Mouse (Mus musculus) CH12.LX (cell line): Measurements from ENCODE around the gene Crtc2. TPM values are rescaled to one million over a fixed set of nuclear protein-coding genes. Genes with fewer than 3 reads are reported as not detected.

Experiments
- DNase-seq: peaks from one replicate; pipeline ENCODE4 v3.0.0-alpha.2; 2013; ENCODE audit errors: extremely low read depth
- H3K27ac ChIP-seq: 2 replicates; pipeline ENCODE4 v1.5.1; 2012; ENCODE audit warnings: low read depth, mild to moderate bottlenecking, control low read depth, moderate library complexity; ENCODE audit not compliant: insufficient read depth
- H3K27me3 ChIP-seq: replicated peaks from 2 replicates; pipeline ENCODE3; 2012; ENCODE audit warnings: inconsistent platforms
- H3K36me3 ChIP-seq, 2 experiments: replicated peaks in 1 of 2; 2 replicates each; pipeline versions ENCODE3 to v1.6.1; 2012; ENCODE audit warnings: inconsistent platforms in 1 of 2, low read length in 1 of 2, mild to moderate bottlenecking in 1 of 2, mixed read lengths in 1 of 2, moderate library complexity in 1 of 2; ENCODE audit not compliant: control insufficient read depth in 1 of 2, insufficient read depth in 1 of 2
- H3K4me1 ChIP-seq, 2 experiments: 2 replicates each; pipeline ENCODE4 v1.6.1; 2012; ENCODE audit warnings: inconsistent platforms in 1 of 2, moderate library complexity in 1 of 2; ENCODE audit not compliant: insufficient read depth in 2 of 2, control insufficient read depth in 1 of 2
- H3K4me2 ChIP-seq: 2 replicates; pipeline ENCODE4 v1.6.1; 2012; ENCODE audit warnings: low read depth, mild to moderate bottlenecking, control low read depth; ENCODE audit not compliant: poor library complexity, insufficient read depth, severe bottlenecking
- H3K4me3 ChIP-seq, 3 experiments: fragments of 150-350 bp in 1 of 3; sonication (generic) in 1 of 3; replicated peaks in 1 of 3; 2 replicates each; pipeline versions ENCODE3 to v1.5.1; 2011 to 2012; ENCODE audit warnings: low read depth in 2 of 3, low read length in 2 of 3, mild to moderate bottlenecking in 2 of 3, moderate library complexity in 2 of 3, control low read depth in 1 of 3, improper control_type of control experiment in 1 of 3, inconsistent platforms in 1 of 3, mixed read lengths in 1 of 3; ENCODE audit not compliant: poor library complexity in 1 of 3
- H3K79me2 ChIP-seq: replicated peaks from 2 replicates; pipeline ENCODE4 v1.6.1; 2012; ENCODE audit warnings: mild to moderate bottlenecking, moderate library complexity; ENCODE audit not compliant: control insufficient read depth, poor library complexity, insufficient read depth, severe bottlenecking; ENCODE audit errors: extremely low read depth
- H3K9ac ChIP-seq: 2 replicates; pipeline ENCODE4 v1.6.1; 2012; ENCODE audit warnings: low read depth, mild to moderate bottlenecking, control low read depth, moderate library complexity; ENCODE audit not compliant: insufficient read depth
- H3K9me3 ChIP-seq: replicated peaks from 2 replicates; pipeline ENCODE3; 2012; ENCODE audit warnings: low read length, inconsistent platforms, mixed read lengths
- CHD1 ChIP-seq: IDR thresholded peaks from 2 replicates; pipeline ENCODE4 v1.6.1; 2012; ENCODE audit warnings: low read depth, low read length, improper control_type of control experiment, inconsistent platforms
- EP300 ChIP-seq: IDR thresholded peaks from 2 replicates; pipeline ENCODE4 v1.6.1; 2011; ENCODE audit warnings: low read length, improper control_type of control experiment
- MEF2A ChIP-seq: IDR thresholded peaks from 2 replicates; pipeline ENCODE4 v1.6.1; 2014; ENCODE audit warnings: low read depth, mild to moderate bottlenecking, inconsistent platforms, low read length, improper control_type of control experiment, borderline replicate concordance
- POLR2A ChIP-seq: IDR thresholded peaks from 2 replicates; pipeline ENCODE4 v1.6.1; 2011; ENCODE audit warnings: low read depth, mild to moderate bottlenecking, improper control_type of control experiment, low read length
- POLR2AphosphoS2 ChIP-seq: IDR thresholded peaks from 2 replicates; pipeline ENCODE4 v1.6.1; 2011; ENCODE audit warnings: low read depth, low read length, improper control_type of control experiment
- SIN3A ChIP-seq: IDR thresholded peaks from 2 replicates; pipeline ENCODE4 v1.6.1; 2012; ENCODE audit warnings: low read length, improper control_type of control experiment, inconsistent platforms
- USF2 ChIP-seq: conservative IDR thresholded peaks from 2 replicates; pipeline ENCODE4 v1.6.1; 2011; ENCODE audit warnings: low read depth, low read length, improper control_type of control experiment
- ZMIZ1 ChIP-seq: IDR thresholded peaks from 2 replicates; pipeline ENCODE4 v1.6.1; 2012; ENCODE audit warnings: low read depth, mild to moderate bottlenecking, inconsistent platforms, low read length, improper control_type of control experiment
- dilution Hi-C: fragments of 300-500 bp; cut with MboI; formaldehyde crosslinking; loops from 2 replicates; pipeline ENCODE4 v1.14.3; 2020; ENCODE audit warnings: low sequenced_read_pairs; ENCODE audit not compliant: extremely low pct_unique_long_range_greater_than_20kb, extremely low pct_ligation_motif_present
- in situ Hi-C: fragments of 300-500 bp; cut with MboI; formaldehyde crosslinking; loops from 3 replicates; pipeline ENCODE4 v1.14.3; 2019; ENCODE audit warnings: low sequenced_read_pairs, low pct_ligation_motif_present, low pct_unique_long_range_greater_than_20kb, mixed read lengths
- polyA plus RNA-seq: library from polyadenylated mRNA; unstranded; fragments of >175 nt; gene quantifications from 2 replicates; pipeline ENCODE4 v1.2.1, GENCODE M21; 2012; ENCODE audit warnings: low read depth; ENCODE audit not compliant: insufficient read length
- total RNA-seq, 2 experiments: library from RNA; depleted of rRNA; stranded (reverse); fragments of 300-350 nt in 1 of 2; fragments of >200 nt in 1 of 2; gene quantifications; 2 replicates each; pipeline ENCODE4 v1.2.3; 2012 to 2014

Gene Crtc2
- total and polyA plus RNA-seq, 3 experiments: 6.1 to 69.8 (median 13.5) TPM

DNA sequence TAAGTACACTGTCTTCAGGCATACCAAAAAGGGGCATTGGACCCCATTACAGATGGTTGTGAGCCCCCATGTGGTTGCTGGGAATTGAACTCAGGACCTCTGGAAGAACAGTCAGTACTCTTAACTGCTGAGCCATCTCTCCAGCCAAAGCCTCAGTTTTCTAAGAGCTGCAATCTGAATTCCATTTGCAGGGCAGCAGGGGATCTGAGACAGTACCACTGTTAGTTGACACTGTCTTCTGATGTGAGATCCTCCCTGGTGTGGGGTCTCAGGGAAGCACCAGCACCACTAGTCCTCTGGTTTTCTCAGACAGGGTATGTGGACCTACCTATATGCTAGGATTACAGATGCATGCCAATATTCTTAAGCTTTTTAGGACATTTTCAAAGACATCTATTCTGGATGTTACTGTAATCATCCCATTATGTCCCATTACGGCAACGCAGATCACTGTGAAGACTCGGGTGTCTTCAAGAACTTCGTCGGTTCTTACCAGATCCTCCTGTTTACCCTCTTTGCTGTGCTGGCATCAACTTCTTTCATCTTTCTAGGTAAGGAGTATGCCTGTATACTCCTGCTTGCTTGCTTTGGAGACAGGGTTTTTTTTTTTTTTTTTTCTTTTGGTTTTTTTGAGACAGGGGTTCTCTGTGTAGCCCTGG, 43.9 kb upstream of the Crtc2 start:
- no peaks in the 10 kb centered on the region for H3K27me3 ChIP-seq
- H3K4me1 ChIP-seq: peaks cover 3 to 38% of the 10 kb centered on the region in 2 experiments; a peak in 3 of 4 replicates
- no peak overlapping the region for H3K4me2 ChIP-seq
- H3K79me2 ChIP-seq: peaks cover 35% of the 10 kb centered on the region
- no peak overlapping the region for H3K27ac ChIP-seq
- peaks cover 38 to 65% of the 10 kb centered on the region in 2 experiments for H3K36me3 ChIP-seq
- H3K4me3 ChIP-seq: no peak overlapping the region
- TF ChIP-seq POLR2AphosphoS2 (peak; percentile 53), EP300 (no peak), SIN3A (no peak), ZMIZ1 (0 out of 2 replicates have a peak, but pooled peaks have one; percentile 1), MEF2A (no peak), POLR2A (peak; percentile 29; the same call in 1 of the 2 replicates)
- in situ Hi-C loops (no loop called here), dilution Hi-C loops (no loop called here)
- H3K9ac ChIP-seq: 0 out of 2 replicates have a peak overlapping the region, but pooled peaks have one; percentile 35
- DNase-seq: no peak
- no peaks in the 10 kb centered on the region for H3K9me3 ChIP-seq

DNA sequence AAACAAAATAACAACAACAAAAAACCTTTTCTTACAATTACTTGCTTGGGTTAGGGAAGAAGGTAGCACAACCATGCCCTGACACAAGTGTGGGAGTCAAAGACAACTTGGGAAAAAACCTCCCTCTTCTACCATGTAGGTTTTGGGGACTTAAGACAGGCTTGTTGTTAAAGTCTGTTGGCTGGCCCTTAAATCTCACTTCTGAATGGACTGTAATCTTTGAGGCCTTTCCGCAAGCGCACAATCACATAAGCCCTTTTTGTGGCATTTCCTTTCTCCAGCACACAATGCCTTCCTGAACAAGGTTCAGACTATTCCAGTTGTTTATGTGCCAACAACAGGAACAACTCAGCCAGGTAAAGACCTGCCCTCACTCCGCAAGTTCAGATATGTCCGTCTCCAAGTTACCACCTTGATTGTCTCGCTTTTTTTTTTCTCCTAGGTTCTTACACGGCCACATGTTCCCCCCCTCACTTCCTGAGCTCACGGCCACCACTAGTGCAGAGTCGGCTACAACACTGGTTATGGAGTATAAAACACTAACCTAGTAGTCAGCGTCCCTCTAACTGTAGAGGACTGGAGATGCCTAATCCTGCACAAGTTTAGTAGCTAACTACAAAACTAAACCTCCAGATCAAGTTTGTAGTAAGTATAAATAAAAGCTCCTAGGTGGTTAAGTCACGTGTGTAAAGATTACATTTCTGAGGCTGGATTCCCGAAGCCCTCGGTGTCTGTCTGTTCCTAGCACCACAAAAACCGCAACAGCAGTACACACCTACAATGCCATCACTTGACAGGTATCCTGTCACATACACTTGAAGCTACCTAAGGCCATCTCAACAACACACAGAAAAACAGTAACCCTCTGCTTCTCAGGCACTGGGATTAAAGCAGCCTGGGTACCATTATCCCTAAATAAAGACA, 42.2 kb upstream of the Crtc2 start:
- H3K27me3 ChIP-seq: no peaks in the 10 kb centered on the region
- DNase-seq: no peak
- H3K4me1 ChIP-seq: peaks cover 3 to 38% of the 10 kb centered on the region in 2 experiments; a peak in 3 of 4 replicates
- peak overlapping the region; percentile 94 for H3K9ac ChIP-seq
- dilution Hi-C loops (no loop called here), in situ Hi-C loops (no loop called here)
- H3K4me2 ChIP-seq: peak overlapping the region; percentile 96
- peaks cover 38 to 57% of the 10 kb centered on the region in 2 experiments for H3K36me3 ChIP-seq
- H3K27ac ChIP-seq: peak overlapping the region; percentile 37; the same call in 1 of the 2 replicates
- H3K4me3 ChIP-seq: peak overlapping the region; percentile 69 to 96 (median 74)
- 0 out of 2 replicates have a peak, but pooled peaks have one; percentile 38 for TF ChIP-seq POLR2AphosphoS2
- TF ChIP-seq ZMIZ1: no peak
- no peaks in the 10 kb centered on the region for H3K9me3 ChIP-seq
- H3K79me2 ChIP-seq: peaks cover 35% of the 10 kb centered on the region

DNA sequence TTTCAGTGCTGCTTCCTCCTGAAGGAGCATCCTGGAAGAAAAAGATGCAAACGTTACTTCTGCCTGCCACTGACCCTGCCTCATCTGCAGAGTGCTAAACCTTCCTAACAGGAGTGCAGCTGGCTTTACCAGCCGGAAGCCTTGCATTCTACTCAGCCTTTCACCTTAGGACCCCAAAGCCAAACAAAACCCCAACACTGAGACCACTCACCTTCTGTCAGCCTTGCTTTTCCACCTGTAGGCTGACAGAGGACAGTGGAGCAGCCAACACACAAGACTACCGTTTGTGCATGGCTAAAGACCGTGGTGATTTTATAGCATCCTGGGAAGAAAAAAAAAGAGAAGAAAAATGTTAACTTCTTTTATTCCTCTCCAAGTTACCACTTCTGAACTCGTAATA, 41.2 kb upstream of the Crtc2 start:
- Histone ChIP-seq H3K4me2 (peak overlapping the region; percentile 96), H3K4me1 (peaks cover 3 to 38% of the 10 kb centered on the region in 2 experiments; a peak in 3 of 4 replicates), H3K79me2 (peaks cover 35% of the 10 kb centered on the region), H3K9ac (peak overlapping the region; percentile 94), H3K27me3 (no peaks in the 10 kb centered on the region), H3K36me3 (peaks cover 36 to 48% of the 10 kb centered on the region in 2 experiments), H3K9me3 (no peaks in the 10 kb centered on the region), H3K4me3 (peak overlapping the region; percentile 69 to 96 (median 74)), H3K27ac (no peak overlapping the region)
- DNase-seq: no peak
- dilution Hi-C loops (no loop called here), in situ Hi-C loops (no loop called here)
- TF ChIP-seq USF2 (no peak), CHD1 (peak; percentile 76; the same call in 1 of the 2 replicates)
